Comparison of ENCODE assay signal across 33 mouse cellular contexts in the genomic region with DNA sequence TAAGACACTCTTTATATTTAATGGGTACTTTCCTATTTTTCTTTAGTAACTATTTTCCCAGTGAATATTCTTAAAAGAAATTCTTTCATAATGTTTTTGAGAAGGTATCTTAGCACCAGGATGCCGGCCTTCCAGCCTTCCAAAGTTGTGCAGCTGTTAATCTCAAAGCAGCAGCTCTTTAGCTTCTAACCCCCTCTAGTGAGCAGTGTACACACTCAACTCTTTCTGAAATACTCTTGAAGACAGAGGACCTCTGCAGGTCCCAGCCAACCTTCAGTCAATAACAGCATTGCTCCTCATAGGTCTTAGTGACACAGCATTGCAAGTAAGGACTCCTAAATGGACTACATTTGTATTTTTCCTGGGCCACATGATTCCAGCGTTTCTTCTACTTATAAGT. TPM values are rescaled to one million over a fixed set of nuclear protein-coding genes. Genes with fewer than 3 reads are reported as not detected.
DNase-seq lines count a peak whose midpoint lies in the region; ATAC-seq and TF ChIP-seq lines count a peak whose summit lies in the region.
"Had no signal": no experiment of that assay in that cellular context is flagged by ENCODE, and none has a peak within 500 bp of the region (broad histone marks: within the 10 kb centered on the region; RNA-seq: fewer than 3 reads in every experiment).

No protein-coding gene starts in this region.

- 78% methylated on average over 2 of the region's 2 CpGs for WGBS in kidney, postnatal 0 days
- WGBS in stomach, postnatal 0 days, result 58% methylated on average over 2 of the region's 2 CpGs

- no peaks in the 10 kb centered on the region for H3K4me1 ChIP-seq in kidney, postnatal 0 days (replicated peaks; ENCODE audit: insufficient read depth, low read length)
- H3K4me1 ChIP-seq in stomach, postnatal 0 days (replicated peaks; ENCODE audit: control insufficient read depth, insufficient read depth), result no peaks in the 10 kb centered on the region
- H3K4me1 ChIP-seq: hindbrain, embryonic 10.5 days; liver, embryonic 12.5 days; neural tube, embryonic 13.5 days had no signal

- no peak overlapping the region for H3K4me3 ChIP-seq in gastrocnemius, adult 2 months
- H3K4me3 ChIP-seq in kidney, postnatal 0 days (replicated peaks; ENCODE audit: low read depth, low read length), result no peak overlapping the region
- H3K4me3 ChIP-seq in stomach, postnatal 0 days (ENCODE audit: low read depth, low read length), result no peak overlapping the region
- H3K4me3 ChIP-seq: erythroblast, embryonic 14.5 days; heart, embryonic 12.5 days; hindbrain, embryonic 10.5 days; liver, embryonic 12.5 days; neural tube, embryonic 13.5 days had no signal

- DNase-seq in gastrocnemius, adult 2 months, result no peak
- DNase-seq in gastrocnemius, postnatal 4 days (ENCODE audit: low spot score in 2 of 2), result no peak
- peak; percentile 26 for DNase-seq in kidney, postnatal 0 days (ENCODE audit: low spot score)
- DNase-seq in kidney, adult 9 months, result no peak
- DNase-seq in lung, postnatal 36 days, result peak; percentile 23
- DNase-seq in lung, adult 18-20 months, result no peak
- no peak for DNase-seq in stomach, postnatal 0 days (ENCODE audit: low spot score)
- DNase-seq: adrenal gland, postnatal 25 days; cerebellum, adult 11-12 months; cerebellum, adult 9-11 months; gastrocnemius, postnatal 14 days; heart, adult 11 months; heart, postnatal 10 days; kidney, postnatal 25 days; left cerebral cortex, postnatal 4 days; liver, postnatal 0 days; right cerebral cortex, postnatal 4 days; thymus, postnatal 4 days had no signal

- H3K4me2 ChIP-seq in kidney, postnatal 0 days (ENCODE audit: low read length), result no peak overlapping the region
- no peak overlapping the region for H3K4me2 ChIP-seq in stomach, postnatal 0 days (replicated peaks; ENCODE audit: low read depth)
- H3K4me2 ChIP-seq: heart, embryonic 12.5 days; liver, embryonic 12.5 days; neural tube, embryonic 13.5 days had no signal

- H3K9me3 ChIP-seq in kidney, postnatal 0 days (replicated peaks; ENCODE audit: low read length), result no peaks in the 10 kb centered on the region
- H3K9me3 ChIP-seq in stomach, postnatal 0 days (ENCODE audit: control insufficient read depth, low read length), result no peaks in the 10 kb centered on the region
- H3K9me3 ChIP-seq: heart, embryonic 12.5 days; hindbrain, embryonic 10.5 days; liver, embryonic 12.5 days; neural tube, embryonic 13.5 days had no signal

- H3K36me3 ChIP-seq in kidney, postnatal 0 days (ENCODE audit: insufficient read depth, low read length), result no peaks in the 10 kb centered on the region
- H3K36me3 ChIP-seq in stomach, postnatal 0 days (ENCODE audit: control insufficient read depth, insufficient read depth, low read length), result no peaks in the 10 kb centered on the region
- H3K36me3 ChIP-seq: heart, embryonic 12.5 days; hindbrain, embryonic 10.5 days; liver, embryonic 12.5 days; neural tube, embryonic 13.5 days had no signal

- no peak overlapping the region for H3K9ac ChIP-seq in kidney, postnatal 0 days (ENCODE audit: low read depth, low read length)
- no peak overlapping the region for H3K9ac ChIP-seq in stomach, postnatal 0 days (ENCODE audit: low read length)
- H3K9ac ChIP-seq: heart, embryonic 12.5 days; liver, embryonic 12.5 days; liver, postnatal 0 days; neural tube, embryonic 13.5 days had no signal

- H3K27me3 ChIP-seq in kidney, postnatal 0 days (ENCODE audit: insufficient read depth, low read length), result no peaks in the 10 kb centered on the region
- no peaks in the 10 kb centered on the region for H3K27me3 ChIP-seq in stomach, postnatal 0 days (ENCODE audit: control insufficient read depth, insufficient read depth, low read length)
- H3K27me3 ChIP-seq: heart, embryonic 12.5 days; liver, embryonic 12.5 days; neural tube, embryonic 13.5 days had no signal

- no peak overlapping the region for H3K27ac ChIP-seq in gastrocnemius, adult 2 months
- no peak overlapping the region for H3K27ac ChIP-seq in kidney, postnatal 0 days
- H3K27ac ChIP-seq in stomach, postnatal 0 days (replicated peaks), result no peak overlapping the region
- H3K27ac ChIP-seq: hindbrain, embryonic 10.5 days; liver, embryonic 12.5 days; neural tube, embryonic 13.5 days had no signal

- ATAC-seq in kidney, postnatal 0 days (replicated peaks; ENCODE audit: low FRiP score, low read depth), result no peak
- ATAC-seq in stomach, postnatal 0 days (ENCODE audit: low FRiP score, low TSS enrichment), result no peak
- ATAC-seq: hindbrain, embryonic 16.5 days; intestine, embryonic 16.5 days; liver, embryonic 12.5 days; liver, postnatal 0 days had no signal

- TF ChIP-seq CTCF in gastrocnemius, adult 2 months (IDR thresholded peaks at IDR 0.05), result peak; percentile 21; the same call in 1 of the 2 replicates
- TF ChIP-seq CTCF in kidney, postnatal 0 days (IDR thresholded peaks at IDR 0.05; ENCODE audit: low read depth), result peak; percentile 56
- peak; percentile 34; the same call in 1 of the 2 replicates for TF ChIP-seq CTCF in stomach, postnatal 0 days (IDR thresholded peaks at IDR 0.05; ENCODE audit: low read depth)

- intact Hi-C loops in gastrocnemius, adult 2 months (cut with DNase I), result no loop called here

- no peak for TF ChIP-seq EP300 in stomach, postnatal 0 days (optimal IDR thresholded peaks at IDR 0.05)

RNA-seq across cellular contexts. Expression of a gene that starts 55.2 kb away (rescaled TPM):
- 100 to 1,000 TPM in 1 of 2 experiments, 10 to 100 TPM in 1; 52.1 to 182 TPM for total RNA-seq in gastrocnemius, adult 2 months (2021)
- total RNA-seq in gastrocnemius, postnatal 4 days (2021), result 10 to 100 TPM; 44.8 to 45.3 TPM
- 0.71 TPM in 1 of 2 replicates, not detected in the other for polyA plus RNA-seq in kidney, postnatal 0 days (2015; fragmentation: Nextera tagmentation; extraction: Ambion mirVana)
- not detected in 2 replicates for polyA plus RNA-seq in stomach, postnatal 0 days (2015; fragmentation: Nextera tagmentation; extraction: Ambion mirVana)
- total RNA-seq: adrenal gland, adult 18-20 months; adrenal gland, postnatal 25 days; layer of hippocampus, adult 18-20 months; layer of hippocampus, postnatal 25 days; left cerebral cortex, postnatal 4 days had no signal
- polyA plus RNA-seq: erythroblast, embryonic 14.5 days; forebrain, embryonic 11.5 days; heart, embryonic 12.5 days; hindbrain, embryonic 10.5 days; hindbrain, embryonic 16.5 days; intestine, embryonic 16.5 days; kidney, embryonic 14.5 days; liver, embryonic 12.5 days; liver, postnatal 0 days; neural tube, embryonic 13.5 days; spleen, adult 2 months; testis, adult 2 months; thymus, postnatal 0 days had no signal

Comparison
In these comparisons a context has a peak if more than half of its experiments do, and no peak if none do; other contexts are left out.
1. DNase-seq: peak in kidney, postnatal 0 days (single experiment) and lung, postnatal 36 days (single experiment); none in gastrocnemius, adult 2 months (single experiment), gastrocnemius, postnatal 4 days (0 of 2), kidney, adult 9 months (single experiment), lung, adult 18-20 months (0 of 2) and stomach, postnatal 0 days (single experiment).
2. Peak in every context shown above with its lines, with median percentiles within 50 percentile points of each other: CTCF ChIP-seq.